Mouse (Mus musculus) brain, embryonic 14.5 days (tissue): ENCODE measurements at regions not wholly inside any gene's neighbourhood (a gene's known extent, or its start where the extent isn't known, plus 50 kb on each side); places are given as distances from the start of the nearest gene placed in this dataset.

ENCODE experiments used
- CTCF ChIP-seq: fragments of 200-500 bp; IDR thresholded peaks from 2 replicates; pipeline ENCODE4 v1.5.1; 2012; ENCODE audit warnings: inconsistent platforms, mild to moderate bottlenecking, moderate library complexity, borderline replicate concordance; ENCODE audit not compliant: insufficient read depth, insufficient read length; ENCODE audit errors: extremely low read depth
- POLR2A ChIP-seq: fragments of 200-500 bp; IDR thresholded peaks from 2 replicates; pipeline ENCODE4 v1.6.1; 2012; ENCODE audit warnings: mild to moderate bottlenecking, inconsistent platforms, borderline replicate concordance; ENCODE audit not compliant: poor library complexity, insufficient read depth, insufficient read length, severe bottlenecking; ENCODE audit errors: extremely low read depth

GRCm38 (mm10) chr10:38880642-38881187 is 59.1 kb upstream of the Rfpl4b start:
- TF ChIP-seq POLR2A (no peak), CTCF (no peak)
